Mouse (Mus musculus): ENCODE results near the gene Wbp2.

Gene Wbp2

GRCm38 (mm10) chr11:116064187-116064867 lies 22.5 kb downstream of the Wbp2 start:
- no peak for DNase-seq (ENCODE audit: extremely low read depth, low read depth, low spot score)

- DNase-seq (ENCODE audit: extremely low read depth, low read depth, low spot score): no peak
These were observed 23.2 kb downstream of the Wbp2 start for GRCm38 (mm10) chr11:116063562-116063961.

- DNase-seq (ENCODE audit: extremely low read depth, low read depth, low spot score): no peak
These were observed 24.3 kb downstream of the Wbp2 start for GRCm38 (mm10) chr11:116062521-116062920.

GRCm38 (mm10) chr11:116061641-116062415 lies 25.0 kb downstream of the Wbp2 start:
- DNase-seq (ENCODE audit: extremely low read depth, low read depth, low spot score): no peak

GRCm38 (mm10) chr11:116060596-116060995 lies 26.2 kb downstream of the Wbp2 start:
- DNase-seq (ENCODE audit: extremely low read depth, low read depth, low spot score): no peak

- DNase-seq (ENCODE audit: extremely low read depth, low read depth, low spot score): no peak
These were observed 27.1 kb downstream of the Wbp2 start for GRCm38 (mm10) chr11:116059691-116060025.

GRCm38 (mm10) chr11:116058868-116059690 lies 27.7 kb downstream of the Wbp2 start:
- no peak for DNase-seq (ENCODE audit: extremely low read depth, low read depth, low spot score)

GRCm38 (mm10) chr11:116058022-116058614 lies 28.7 kb downstream of the Wbp2 start:
- DNase-seq (ENCODE audit: extremely low read depth, low read depth, low spot score): no peak

GRCm38 (mm10) chr11:116057237-116057881 lies 29.4 kb downstream of the Wbp2 start:
- DNase-seq (ENCODE audit: extremely low read depth, low read depth, low spot score): no peak

GRCm38 (mm10) chr11:116055873-116056272 lies 30.9 kb downstream of the Wbp2 start:
- no peak for DNase-seq (ENCODE audit: extremely low read depth, low read depth, low spot score)

- DNase-seq (ENCODE audit: extremely low read depth, low read depth, low spot score): no peak
These were observed 33.1 kb downstream of the Wbp2 start for GRCm38 (mm10) chr11:116053510-116054229.

- DNase-seq (ENCODE audit: extremely low read depth, low read depth, low spot score): no peak
These were observed 36.6 kb downstream of the Wbp2 start for GRCm38 (mm10) chr11:116050196-116050595.

- DNase-seq (ENCODE audit: extremely low read depth, low read depth, low spot score): no peak
These were observed 37.2 kb downstream of the Wbp2 start for GRCm38 (mm10) chr11:116049610-116050009.

- DNase-seq (ENCODE audit: extremely low read depth, low read depth, low spot score): no peak
These were observed 41.6 kb downstream of the Wbp2 start for GRCm38 (mm10) chr11:116045173-116045572.

- DNase-seq (ENCODE audit: extremely low read depth, low read depth, low spot score): no peak
These were observed 43.5 kb downstream of the Wbp2 start for GRCm38 (mm10) chr11:116043286-116043685.

- DNase-seq (ENCODE audit: extremely low read depth, low read depth, low spot score): no peak
These were observed 44.2 kb downstream of the Wbp2 start for GRCm38 (mm10) chr11:116042372-116043138.

GRCm38 (mm10) chr11:116041833-116042232 lies 45.0 kb downstream of the Wbp2 start:
- no peak for DNase-seq (ENCODE audit: extremely low read depth, low read depth, low spot score)

GRCm38 (mm10) chr11:116040593-116040992 lies 46.2 kb downstream of the Wbp2 start:
- DNase-seq (ENCODE audit: extremely low read depth, low read depth, low spot score): no peak

- no peak for DNase-seq (ENCODE audit: extremely low read depth, low read depth, low spot score)
These were observed 49.0 kb downstream of the Wbp2 start for GRCm38 (mm10) chr11:116037826-116038225.
